8 mouse cellular contexts compared by ENCODE assay signal in genomic region chr9:22136765-22137547, GRCm38 (mm10). TPM values are rescaled to one million over a fixed set of nuclear protein-coding genes. Genes with fewer than 3 reads are reported as not detected.
DNase-seq lines count a peak whose midpoint lies in the region; ATAC-seq and TF ChIP-seq lines count a peak whose summit lies in the region.

No protein-coding gene starts in this region.

- peak; percentile 8 for DNase-seq in lung, embryonic 14.5 days
- no peak for DNase-seq in lung, postnatal 0 days (ENCODE audit: low spot score)
- peak; percentile 74 for DNase-seq in adrenal gland, postnatal 14 days
- DNase-seq in intestine, embryonic 14.5 days (ENCODE audit: low spot score): no peak
- DNase-seq in retina, embryonic 14.5 days (ENCODE audit: low spot score): peak; percentile 45
- no peak for DNase-seq in lung, postnatal 36 days
- DNase-seq in lung, postnatal 4 days: no peak
- no peak for DNase-seq in gastrocnemius, postnatal 14 days

- no peaks in the 10 kb centered on the region for H3K9me3 ChIP-seq in lung, embryonic 14.5 days (ENCODE audit: low read depth, low read length)
- H3K9me3 ChIP-seq in lung, postnatal 0 days (ENCODE audit: low read length): no peaks in the 10 kb centered on the region
- H3K9me3 ChIP-seq in intestine, embryonic 14.5 days (ENCODE audit: control insufficient read depth, low read length): no peaks in the 10 kb centered on the region

- H3K4me3 ChIP-seq in lung, embryonic 14.5 days (ENCODE audit: low read depth, low read length): no peak overlapping the region
- no peak overlapping the region for H3K4me3 ChIP-seq in lung, postnatal 0 days (ENCODE audit: low read depth, low read length)
- H3K4me3 ChIP-seq in intestine, embryonic 14.5 days (ENCODE audit: low read depth, low read length): no peak overlapping the region

- TF ChIP-seq EP300 in lung, postnatal 0 days (IDR thresholded peaks at IDR 0.05): no peak

- peak overlapping the region; percentile 20 for H3K9ac ChIP-seq in lung, embryonic 14.5 days
- no peak overlapping the region for H3K9ac ChIP-seq in lung, postnatal 0 days (replicated peaks; ENCODE audit: low read depth)
- no peak overlapping the region for H3K9ac ChIP-seq in intestine, embryonic 14.5 days (ENCODE audit: low read length)

- no peak for ATAC-seq in lung, embryonic 14.5 days (ENCODE audit: insufficient read depth)
- no peak for ATAC-seq in lung, postnatal 0 days
- peak; percentile 63 for ATAC-seq in intestine, embryonic 14.5 days (replicated peaks; ENCODE audit: low FRiP score, low TSS enrichment, low read depth)

- intact Hi-C loops in gastrocnemius, postnatal 14 days (cut with DNase I; ENCODE audit: low total_unique reads): no loop called here

- H3K36me3 ChIP-seq in lung, embryonic 14.5 days (ENCODE audit: insufficient read depth): no peaks in the 10 kb centered on the region
- H3K36me3 ChIP-seq in lung, postnatal 0 days (ENCODE audit: insufficient read depth, low read length): no peaks in the 10 kb centered on the region
- no peaks in the 10 kb centered on the region for H3K36me3 ChIP-seq in intestine, embryonic 14.5 days (ENCODE audit: control insufficient read depth, insufficient read depth, low read length)

- no peak for TF ChIP-seq CTCF in lung, embryonic 14.5 days (IDR thresholded peaks at IDR 0.05; ENCODE audit: low read depth)
- no peak for TF ChIP-seq CTCF in lung, postnatal 0 days (IDR thresholded peaks at IDR 0.05)

- H3K4me2 ChIP-seq in lung, embryonic 14.5 days: no peak overlapping the region
- H3K4me2 ChIP-seq in lung, postnatal 0 days (replicated peaks; ENCODE audit: low read depth, low read length): no peak overlapping the region
- H3K4me2 ChIP-seq in intestine, embryonic 14.5 days (ENCODE audit: low read length): no peak overlapping the region

- H3K27ac ChIP-seq in lung, embryonic 14.5 days (ENCODE audit: low read depth): no peak overlapping the region
- H3K27ac ChIP-seq in lung, postnatal 0 days (ENCODE audit: low read length): no peak overlapping the region
- H3K27ac ChIP-seq in intestine, embryonic 14.5 days (ENCODE audit: low read depth): no peak overlapping the region

- whole genome bisulfite sequencing in lung, embryonic 14.5 days: 17% methylated on average over 23 of the region's 23 CpGs
- 27% methylated on average over 23 of the region's 23 CpGs for WGBS in lung, postnatal 0 days
- 16% methylated on average over 23 of the region's 23 CpGs for WGBS in intestine, embryonic 14.5 days

- H3K4me1 ChIP-seq in lung, embryonic 14.5 days (ENCODE audit: insufficient read depth): no peaks in the 10 kb centered on the region
- no peaks in the 10 kb centered on the region for H3K4me1 ChIP-seq in lung, postnatal 0 days (ENCODE audit: insufficient read depth, low read depth, low read length)
- no peaks in the 10 kb centered on the region; the same call in 1 of the 2 replicates for H3K4me1 ChIP-seq in intestine, embryonic 14.5 days (replicated peaks; ENCODE audit: control insufficient read depth, insufficient read depth, low read length)

- H3K27me3 ChIP-seq in lung, embryonic 14.5 days (ENCODE audit: insufficient read depth, low read length): no peaks in the 10 kb centered on the region
- no peaks in the 10 kb centered on the region for H3K27me3 ChIP-seq in lung, postnatal 0 days (replicated peaks; ENCODE audit: insufficient read depth, low read length)
- H3K27me3 ChIP-seq in intestine, embryonic 14.5 days (replicated peaks; ENCODE audit: control insufficient read depth, insufficient read depth, low read length): no peaks in the 10 kb centered on the region

RNA-seq across cellular contexts. Expression of gene Acp5, which starts 1.4 kb away (rescaled TPM):
- 3.6 and 4.2 TPM in 2 replicates for polyA plus RNA-seq in lung, embryonic 14.5 days (2014; fragmentation: Nextera tagmentation; extraction: Ambion mirVana)
- 8.9 and 9.1 TPM in 2 replicates for polyA plus RNA-seq in lung, postnatal 0 days (2015; fragmentation: Nextera tagmentation; extraction: Ambion mirVana)
- 30.3 and 39.2 TPM in 2 replicates for total RNA-seq in adrenal gland, postnatal 14 days (2021)
- polyA plus RNA-seq in intestine, embryonic 14.5 days (2014; fragmentation: Nextera tagmentation; extraction: Ambion mirVana): 11.1 and 13.3 TPM in 2 replicates
- total RNA-seq in gastrocnemius, postnatal 14 days (2021): 1 to 10 TPM in 1 of 2 experiments, under 1 TPM in 1; 0.55 to 1.1 TPM

RNA-seq across cellular contexts. Expression of gene Pigyl, which starts 19.7 kb away (rescaled TPM):
- 70.8 and 73.8 TPM in 2 replicates for polyA plus RNA-seq in lung, embryonic 14.5 days (2014; fragmentation: Nextera tagmentation; extraction: Ambion mirVana)
- polyA plus RNA-seq in lung, postnatal 0 days (2015; fragmentation: Nextera tagmentation; extraction: Ambion mirVana): 100 and 112 TPM in 2 replicates
- total RNA-seq in adrenal gland, postnatal 14 days (2021): 47.7 and 51.8 TPM in 2 replicates
- polyA plus RNA-seq in intestine, embryonic 14.5 days (2014; fragmentation: Nextera tagmentation; extraction: Ambion mirVana): 76.5 and 85.4 TPM in 2 replicates
- 10 to 100 TPM; 29.3 to 30.3 TPM for total RNA-seq in gastrocnemius, postnatal 14 days (2021)

RNA-seq across cellular contexts. Expression of gene Elof1, which starts 20.0 kb away (rescaled TPM):
- polyA plus RNA-seq in lung, embryonic 14.5 days (2014; fragmentation: Nextera tagmentation; extraction: Ambion mirVana): 196 and 212 TPM in 2 replicates
- polyA plus RNA-seq in lung, postnatal 0 days (2015; fragmentation: Nextera tagmentation; extraction: Ambion mirVana): 188 and 191 TPM in 2 replicates
- total RNA-seq in adrenal gland, postnatal 14 days (2021): 66.9 and 74.2 TPM in 2 replicates
- 190 and 192 TPM in 2 replicates for polyA plus RNA-seq in intestine, embryonic 14.5 days (2014; fragmentation: Nextera tagmentation; extraction: Ambion mirVana)
- 10 to 100 TPM; 30.1 to 32.7 TPM for total RNA-seq in gastrocnemius, postnatal 14 days (2021)

RNA-seq across cellular contexts. Expression of gene Cnn1, which starts 37.9 kb away (rescaled TPM):
- 69.1 and 71.2 TPM in 2 replicates for polyA plus RNA-seq in lung, embryonic 14.5 days (2014; fragmentation: Nextera tagmentation; extraction: Ambion mirVana)
- 43.7 and 64.8 TPM in 2 replicates for polyA plus RNA-seq in lung, postnatal 0 days (2015; fragmentation: Nextera tagmentation; extraction: Ambion mirVana)
- total RNA-seq in adrenal gland, postnatal 14 days (2021): 0.56 and 7.1 TPM in 2 replicates
- 322 and 380 TPM in 2 replicates for polyA plus RNA-seq in intestine, embryonic 14.5 days (2014; fragmentation: Nextera tagmentation; extraction: Ambion mirVana)
- 1 to 10 TPM; 1.7 to 7.9 TPM for total RNA-seq in gastrocnemius, postnatal 14 days (2021)

RNA-seq across cellular contexts. Expression of gene Zfp872, which starts 50.9 kb away (rescaled TPM):
- 0.53 and 0.68 TPM in 2 replicates for polyA plus RNA-seq in lung, embryonic 14.5 days (2014; fragmentation: Nextera tagmentation; extraction: Ambion mirVana)
- polyA plus RNA-seq in lung, postnatal 0 days (2015; fragmentation: Nextera tagmentation; extraction: Ambion mirVana): 0.49 and 1.0 TPM in 2 replicates
- total RNA-seq in adrenal gland, postnatal 14 days (2021): 1.2 and 2.0 TPM in 2 replicates
- 0.12 and 0.42 TPM in 2 replicates for polyA plus RNA-seq in intestine, embryonic 14.5 days (2014; fragmentation: Nextera tagmentation; extraction: Ambion mirVana)
- total RNA-seq in gastrocnemius, postnatal 14 days (2021): not detected

Comparison
In these comparisons a context has a peak if more than half of its experiments do, and no peak if none do; other contexts are left out.
1. DNase-seq: peak in lung, embryonic 14.5 days (single experiment), adrenal gland, postnatal 14 days (single experiment) and retina, embryonic 14.5 days (single experiment); none in lung, postnatal 0 days (single experiment), intestine, embryonic 14.5 days (single experiment), lung, postnatal 36 days (single experiment), lung, postnatal 4 days (0 of 2) and gastrocnemius, postnatal 14 days (single experiment).